Mouse (Mus musculus) kidney, adult 2 months (tissue): ENCODE data around the gene Ccnk.

Source experiments
- CTCF ChIP-seq: fragments of 200-500 bp; conservative IDR thresholded peaks from 2 replicates; pipeline ENCODE4 v1.5.1; 2011; ENCODE audit warnings: low read depth, mild to moderate bottlenecking, control low read depth, low read length, moderate library complexity, mixed read lengths; ENCODE audit not compliant: insufficient read depth, insufficient read length
- POLR2A ChIP-seq: fragments of 200-500 bp; IDR thresholded peaks from one replicate; pipeline ENCODE4 v1.6.1; 2011; ENCODE audit warnings: low read depth, low read length, control low read depth

DNA sequence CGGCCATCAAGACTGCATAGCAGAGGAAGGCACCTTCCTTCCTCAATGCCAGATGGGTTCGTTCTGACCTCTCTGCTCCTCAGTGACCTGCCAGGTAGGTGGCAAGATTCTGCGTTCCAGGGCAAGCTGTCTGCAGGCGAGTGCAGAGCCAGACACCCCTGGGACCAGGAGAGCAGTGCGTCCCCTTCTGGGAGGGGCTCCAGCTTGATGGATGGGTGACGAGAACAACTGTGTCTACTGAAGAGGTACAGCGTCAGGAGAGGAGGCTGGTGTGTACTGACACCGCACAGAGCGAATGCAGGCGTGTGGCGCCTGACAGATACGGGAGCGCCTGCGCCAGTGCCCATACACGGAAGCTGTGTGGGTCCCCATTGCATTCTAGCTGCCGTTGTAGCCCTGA, 48.1 kb downstream of the Ccnk start:
- TF ChIP-seq CTCF (no peak), POLR2A (no peak)
